In the genomic region with DNA sequence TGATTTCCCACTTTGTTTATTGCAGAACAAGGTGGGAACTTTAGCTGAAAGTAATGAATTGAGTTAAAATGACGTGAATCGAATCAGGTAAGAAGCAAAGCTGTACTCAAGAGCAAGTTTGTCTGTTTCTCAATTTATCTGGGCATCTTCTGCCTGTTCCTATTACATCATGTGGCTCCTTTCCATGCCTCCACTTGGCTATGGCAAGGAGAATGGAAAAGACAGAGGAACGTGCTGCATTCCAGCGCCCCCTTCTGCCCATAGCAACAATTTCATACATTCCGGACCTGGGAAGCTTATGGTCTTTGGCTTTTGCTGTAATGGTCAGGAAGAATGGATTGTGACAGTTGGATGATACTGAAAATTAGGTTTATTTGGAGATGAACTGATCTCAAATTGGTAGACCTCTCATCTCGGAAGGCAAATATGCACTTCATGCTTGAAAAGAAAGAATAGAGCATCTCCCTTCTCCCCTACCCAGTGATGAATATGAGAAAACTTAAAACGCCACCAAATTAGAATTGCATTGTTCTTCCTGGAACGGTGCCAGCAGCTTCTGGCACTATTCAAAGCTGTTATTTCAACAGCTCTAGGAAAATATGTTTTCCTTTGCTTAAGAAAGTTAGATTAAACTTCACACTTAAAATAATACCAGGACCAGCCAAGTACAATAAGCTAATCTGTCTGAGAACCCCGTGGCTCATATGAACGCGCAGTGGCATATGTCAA, we compare ENCODE assay signal across 8 mouse cellular contexts.
DNase-seq lines count a peak whose midpoint lies in the region; ATAC-seq and TF ChIP-seq lines count a peak whose summit lies in the region.

No protein-coding gene starts in this region.

- H3K36me3 ChIP-seq in lung, postnatal 0 days (ENCODE audit: insufficient read depth, low read length), result no peaks in the 10 kb centered on the region
- no peaks in the 10 kb centered on the region for H3K36me3 ChIP-seq in neural tube, embryonic 11.5 days (ENCODE audit: control insufficient read depth, insufficient read depth, low read length)

- H3K4me3 ChIP-seq in lung, postnatal 0 days (ENCODE audit: low read depth, low read length), result no peak overlapping the region
- no peak overlapping the region for H3K4me3 ChIP-seq in lung, adult 2 months (replicated peaks; ENCODE audit: extremely low read depth, low read depth, low read length)
- no peak overlapping the region for H3K4me3 ChIP-seq in neural tube, embryonic 11.5 days (ENCODE audit: low read depth, low read length)

- TF ChIP-seq CTCF in lung, postnatal 0 days (IDR thresholded peaks at IDR 0.05), result no peak
- no peak for TF ChIP-seq CTCF in lung, adult 2 months (IDR thresholded peaks at IDR 0.05; ENCODE audit: insufficient read depth, low read length)

- H3K4me1 ChIP-seq in lung, postnatal 0 days (ENCODE audit: insufficient read depth, low read depth, low read length), result no peaks in the 10 kb centered on the region
- H3K4me1 ChIP-seq in lung, adult 2 months (ENCODE audit: control insufficient read depth, insufficient read depth, low read length), result no peaks in the 10 kb centered on the region
- no peaks in the 10 kb centered on the region for H3K4me1 ChIP-seq in neural tube, embryonic 11.5 days (ENCODE audit: control insufficient read depth, insufficient read depth, low read length)

- H3K27ac ChIP-seq in lung, postnatal 0 days (ENCODE audit: low read length), result no peak overlapping the region
- no peak overlapping the region for H3K27ac ChIP-seq in neural tube, embryonic 11.5 days (ENCODE audit: low read depth, low read length)

- no peak overlapping the region for H3K4me2 ChIP-seq in lung, postnatal 0 days (replicated peaks; ENCODE audit: low read depth, low read length)
- H3K4me2 ChIP-seq in neural tube, embryonic 11.5 days (ENCODE audit: low read depth), result no peak overlapping the region

- H3K9ac ChIP-seq in lung, postnatal 0 days (replicated peaks; ENCODE audit: low read depth), result no peak overlapping the region
- no peak overlapping the region for H3K9ac ChIP-seq in neural tube, embryonic 11.5 days (ENCODE audit: low read length)

- H3K9me3 ChIP-seq in lung, postnatal 0 days (ENCODE audit: low read length), result no peaks in the 10 kb centered on the region
- no peaks in the 10 kb centered on the region for H3K9me3 ChIP-seq in neural tube, embryonic 11.5 days (ENCODE audit: control insufficient read depth, low read length)

- no peak for ATAC-seq in lung, postnatal 0 days
- ATAC-seq in neural tube, embryonic 11.5 days (ENCODE audit: insufficient read depth, low FRiP score, low TSS enrichment), result peak; percentile 63; the same call in 1 of the 2 replicates

- no peak for TF ChIP-seq POLR2A in lung, adult 2 months (IDR thresholded peaks at IDR 0.05; ENCODE audit: borderline replicate concordance, extremely low read depth, low read depth, low read length)

- DNase-seq in lung, postnatal 0 days (ENCODE audit: low spot score), result peak; percentile 6
- no peak for DNase-seq in lung, adult 2 months
- peak; percentile 5 for DNase-seq in cerebellum, adult 9-11 months
- peak; percentile 23 to 31 for DNase-seq in frontal cortex, postnatal 25 days (ENCODE audit: low spot score in 2 of 2)
- DNase-seq in neural tube, embryonic 11.5 days (ENCODE audit: low spot score), result peak; percentile 33
- no peak for DNase-seq in urinary bladder, postnatal 4 days (ENCODE audit: low spot score in 2 of 2)
- no peak for DNase-seq in spleen, adult 12 weeks (ENCODE audit: low spot score)
- no peak for DNase-seq in gastrocnemius, postnatal 36 days

- WGBS in lung, postnatal 0 days, result 46% methylated on average over 11 of the region's 11 CpGs
- WGBS in lung, adult 2 months, result 49% methylated on average over 11 of the region's 11 CpGs
- WGBS in neural tube, embryonic 11.5 days, result 65% methylated on average over 11 of the region's 11 CpGs

- TF ChIP-seq EP300 in lung, postnatal 0 days (IDR thresholded peaks at IDR 0.05), result no peak

- no peaks in the 10 kb centered on the region for H3K27me3 ChIP-seq in lung, postnatal 0 days (replicated peaks; ENCODE audit: insufficient read depth, low read length)
- H3K27me3 ChIP-seq in neural tube, embryonic 11.5 days (ENCODE audit: control insufficient read depth, insufficient read depth, low read length), result no peaks in the 10 kb centered on the region

- intact Hi-C loops in gastrocnemius, postnatal 36 days (cut with DNase I), result no loop called here

Comparison
In these comparisons a context has a peak if more than half of its experiments do, and no peak if none do; other contexts are left out.
1. DNase-seq: peak in lung, postnatal 0 days (single experiment), cerebellum, adult 9-11 months (single experiment), frontal cortex, postnatal 25 days (2 of 2) and neural tube, embryonic 11.5 days (single experiment); none in lung, adult 2 months (single experiment), urinary bladder, postnatal 4 days (0 of 2), spleen, adult 12 weeks (single experiment) and gastrocnemius, postnatal 36 days (0 of 2).